Mouse (Mus musculus) heart, postnatal 4 days (tissue): ENCODE results near the gene Stx2. TPM values are rescaled to one million over a fixed set of nuclear protein-coding genes. Genes with fewer than 3 reads are reported as not detected.
A peak's percentile ranks its signal among the peaks of the same experiment; 100 is the strongest.

Source experiments
- DNase-seq: peaks from one replicate; pipeline ENCODE4 v3.0.0; 2021
- total RNA-seq, 2 experiments: library from RNA; stranded (reverse); gene quantifications; 2 replicates each; pipeline ENCODE4 v1.2.3; 2021

The Stx2 gene
- total RNA-seq, 2 experiments from 2014 or later = 20.4 to 21.6 TPM

- no peak for DNase-seq
Measured at GRCm38 (mm10) chr5:128952291-128953195, 55.8 kb downstream of the Stx2 start.

- no peak for DNase-seq
Measured at GRCm38 (mm10) chr5:128951472-128951871, 56.9 kb downstream of the Stx2 start.

- DNase-seq = peak; percentile 37
Measured at GRCm38 (mm10) chr5:128947093-128947492, 61.3 kb downstream of the Stx2 start.

- DNase-seq = no peak
Measured at GRCm38 (mm10) chr5:128940436-128940835, 67.9 kb downstream of the Stx2 start.

GRCm38 (mm10) chr5:128935359-128935899 lies 72.9 kb downstream of the Stx2 start:
- peak; percentile 88 for DNase-seq

Other genes with a start within 250 kb of the Stx2 start
- under 1 TPM; 0.05 to 0.25 TPM for gene Rimbp2, start 55.1 kb downstream of the Stx2 start, total RNA-seq
- 100 to 1,000 TPM; 192 to 200 TPM for gene Ran, start 11.5 kb upstream of the Stx2 start, total RNA-seq
- 1 to 10 TPM; 6.2 to 6.5 TPM for gene Adgrd1, start 88.2 kb upstream of the Stx2 start, total RNA-seq